Mouse (Mus musculus): ENCODE data around the gene Wipi2. TPM values are rescaled to one million over a fixed set of nuclear protein-coding genes. Genes with fewer than 3 reads are reported as not detected.

Wipi2 gene
- polyA plus RNA-seq, 1 experiment from 2014 or later: 33.4 TPM

DNA sequence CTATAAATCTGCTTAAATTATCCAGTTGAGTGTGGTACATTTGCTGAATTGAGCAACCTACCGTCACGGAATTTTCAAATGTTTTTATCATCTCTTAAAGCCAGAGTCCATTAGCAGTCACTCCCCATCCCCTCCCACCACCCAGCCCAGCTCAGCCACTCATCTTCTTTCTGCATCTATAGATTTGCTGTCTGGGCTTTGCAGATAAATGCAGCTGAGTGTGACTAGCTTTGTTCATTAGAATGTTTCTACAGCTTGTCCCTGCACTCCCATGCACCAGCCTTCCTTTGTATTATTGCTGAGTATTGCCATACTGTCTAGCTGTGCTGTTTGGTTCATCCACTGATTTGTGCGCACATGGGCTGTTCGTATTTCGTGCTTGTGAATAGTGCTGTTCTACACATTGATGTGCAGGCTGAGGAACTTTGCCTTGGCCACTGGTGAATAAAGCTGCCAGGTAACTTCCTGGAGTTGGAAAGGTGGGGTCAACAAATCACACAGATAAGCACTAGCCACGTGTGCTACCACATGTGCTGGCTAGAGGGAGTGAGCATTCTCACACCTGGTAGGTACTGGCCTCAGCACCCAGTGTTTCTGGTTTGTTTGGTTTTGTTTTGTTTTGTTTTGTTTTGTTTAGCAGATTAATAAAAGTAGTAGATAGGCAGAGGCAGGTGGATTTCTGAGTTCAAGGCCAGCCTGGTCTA, 23.4 kb downstream of the Wipi2 start:
- H3K9ac ChIP-seq (ENCODE audit: low read length): no peak overlapping the region
- no peak overlapping the region for H3K27ac ChIP-seq (replicated peaks)
- TF ChIP-seq EP300 (optimal IDR thresholded peaks at IDR 0.05) (no peak), CTCF (IDR thresholded peaks at IDR 0.05; ENCODE audit: low read depth) (no peak)
- peaks cover under 1% of the 10 kb centered on the region; the same call in 1 of the 2 replicates for H3K36me3 ChIP-seq (ENCODE audit: control insufficient read depth, insufficient read depth, low read length)
- 59% methylated on average over 6 of the region's 6 CpGs for WGBS
- peaks cover 2% of the 10 kb centered on the region; the same call in 1 of the 2 replicates for H3K4me1 ChIP-seq (replicated peaks; ENCODE audit: control insufficient read depth, insufficient read depth)
- H3K4me3 ChIP-seq (ENCODE audit: low read depth, low read length): no peak overlapping the region
- ATAC-seq (ENCODE audit: low FRiP score, low TSS enrichment) (peak; percentile 92), DNase-seq (ENCODE audit: low spot score) (peak; percentile 74)
- H3K4me2 ChIP-seq (replicated peaks; ENCODE audit: low read depth): no peak overlapping the region
- H3K9me3 ChIP-seq (ENCODE audit: control insufficient read depth, low read length): no peaks in the 10 kb centered on the region
- H3K27me3 ChIP-seq (ENCODE audit: control insufficient read depth, insufficient read depth, low read length): no peaks in the 10 kb centered on the region

DNA sequence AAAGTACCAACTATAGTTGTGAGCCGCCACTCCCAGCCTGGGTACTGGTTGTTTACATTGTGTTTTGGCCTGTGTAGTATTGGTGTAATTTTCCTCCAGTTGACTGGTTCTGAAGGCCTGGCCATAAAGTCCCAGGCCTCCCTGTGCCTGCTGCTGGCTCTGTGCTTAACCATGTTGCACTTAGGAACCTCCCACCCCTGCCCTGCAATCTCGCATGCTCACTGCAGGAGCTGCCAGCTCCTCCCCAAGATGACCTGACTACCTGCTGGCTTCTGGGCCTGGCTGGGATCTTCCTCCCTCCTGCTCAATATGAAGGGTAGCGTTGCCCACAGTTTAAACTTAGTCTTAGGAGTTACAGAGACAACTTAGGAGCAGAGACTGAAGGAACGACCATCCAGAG, 24.8 kb downstream of the Wipi2 start:
- H3K4me2 ChIP-seq (replicated peaks; ENCODE audit: low read depth): no peak overlapping the region
- TF ChIP-seq EP300 (optimal IDR thresholded peaks at IDR 0.05) (no peak), CTCF (IDR thresholded peaks at IDR 0.05; ENCODE audit: low read depth) (no peak)
- no peak overlapping the region for H3K27ac ChIP-seq (replicated peaks)
- ATAC-seq (ENCODE audit: low FRiP score, low TSS enrichment): no peak
- peaks cover 10% of the 10 kb centered on the region; the same call in 1 of the 2 replicates for H3K36me3 ChIP-seq (ENCODE audit: control insufficient read depth, insufficient read depth, low read length)
- WGBS: 68% methylated on average over 4 of the region's 4 CpGs
- H3K9ac ChIP-seq (ENCODE audit: low read length): no peak overlapping the region
- H3K27me3 ChIP-seq (ENCODE audit: control insufficient read depth, insufficient read depth, low read length): no peaks in the 10 kb centered on the region
- no peak overlapping the region for H3K4me3 ChIP-seq (ENCODE audit: low read depth, low read length)
- H3K9me3 ChIP-seq (ENCODE audit: control insufficient read depth, low read length): no peaks in the 10 kb centered on the region
- H3K4me1 ChIP-seq (replicated peaks; ENCODE audit: control insufficient read depth, insufficient read depth): peaks cover 2% of the 10 kb centered on the region; the same call in 1 of the 2 replicates
- DNase-seq (ENCODE audit: low spot score): no peak

GRCm38 (mm10) chr5:142660656-142661434, 33.3 kb downstream of the Wipi2 start:
- ATAC-seq (ENCODE audit: low FRiP score, low TSS enrichment): no peak
- H3K36me3 ChIP-seq (ENCODE audit: control insufficient read depth, insufficient read depth, low read length): peaks cover 61% of the 10 kb centered on the region

DNA sequence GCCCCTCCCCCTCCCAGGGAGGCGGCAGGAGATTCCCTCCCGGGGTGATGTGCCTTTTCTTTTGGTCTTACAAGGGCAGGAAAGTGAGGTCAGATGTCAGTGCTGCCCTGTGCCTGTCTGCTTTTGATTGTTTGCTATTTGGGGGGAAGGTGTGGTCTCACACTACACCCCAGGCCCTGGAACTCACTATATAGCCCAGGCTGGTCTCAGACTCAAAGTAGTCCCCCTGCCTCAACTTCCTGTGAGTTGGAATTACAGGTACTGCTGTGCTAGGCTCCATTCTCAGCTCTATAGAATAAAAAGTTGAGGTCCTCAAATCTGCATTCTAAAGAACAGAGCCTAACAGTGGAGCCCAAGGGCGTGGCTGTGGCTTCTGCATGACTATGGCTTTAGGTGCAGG, 40.4 kb downstream of the Wipi2 start:
- ATAC-seq (ENCODE audit: low FRiP score, low TSS enrichment) (no peak), DNase-seq (ENCODE audit: low spot score) (no peak)
- H3K36me3 ChIP-seq (ENCODE audit: control insufficient read depth, insufficient read depth, low read length): peaks cover 24% of the 10 kb centered on the region
- WGBS: 52% methylated on average over 3 of the region's 3 CpGs
- no peaks in the 10 kb centered on the region for H3K9me3 ChIP-seq (ENCODE audit: control insufficient read depth, low read length)
- H3K4me2 ChIP-seq (replicated peaks; ENCODE audit: low read depth): no peak overlapping the region
- no peak overlapping the region for H3K27ac ChIP-seq (replicated peaks)
- no peak for TF ChIP-seq EP300 (optimal IDR thresholded peaks at IDR 0.05)
- no peak for TF ChIP-seq CTCF (IDR thresholded peaks at IDR 0.05; ENCODE audit: low read depth)
- no peaks in the 10 kb centered on the region for H3K27me3 ChIP-seq (ENCODE audit: control insufficient read depth, insufficient read depth, low read length)
- H3K4me1 ChIP-seq (replicated peaks; ENCODE audit: control insufficient read depth, insufficient read depth): no peaks in the 10 kb centered on the region
- H3K4me3 ChIP-seq (ENCODE audit: low read depth, low read length): no peak overlapping the region
- no peak overlapping the region for H3K9ac ChIP-seq (ENCODE audit: low read length)

More at GRCm38 (mm10) chr5:142660656-142661434, 33.3 kb downstream of the Wipi2 start:
- Histone ChIP-seq H3K27me3 (ENCODE audit: control insufficient read depth, insufficient read depth, low read length) (no peaks in the 10 kb centered on the region), H3K9ac (ENCODE audit: low read length) (no peak overlapping the region), H3K9me3 (ENCODE audit: control insufficient read depth, low read length) (no peaks in the 10 kb centered on the region), H3K27ac (replicated peaks) (no peak overlapping the region), H3K4me3 (ENCODE audit: low read depth, low read length) (no peak overlapping the region), H3K4me2 (replicated peaks; ENCODE audit: low read depth) (no peak overlapping the region), H3K4me1 (replicated peaks; ENCODE audit: control insufficient read depth, insufficient read depth) (no peaks in the 10 kb centered on the region)
- DNase-seq (ENCODE audit: low spot score): no peak
- WGBS: 90% methylated on average over 7 of the region's 7 CpGs
- TF ChIP-seq EP300 (optimal IDR thresholded peaks at IDR 0.05) (no peak), CTCF (IDR thresholded peaks at IDR 0.05; ENCODE audit: low read depth) (no peak)

DNA sequence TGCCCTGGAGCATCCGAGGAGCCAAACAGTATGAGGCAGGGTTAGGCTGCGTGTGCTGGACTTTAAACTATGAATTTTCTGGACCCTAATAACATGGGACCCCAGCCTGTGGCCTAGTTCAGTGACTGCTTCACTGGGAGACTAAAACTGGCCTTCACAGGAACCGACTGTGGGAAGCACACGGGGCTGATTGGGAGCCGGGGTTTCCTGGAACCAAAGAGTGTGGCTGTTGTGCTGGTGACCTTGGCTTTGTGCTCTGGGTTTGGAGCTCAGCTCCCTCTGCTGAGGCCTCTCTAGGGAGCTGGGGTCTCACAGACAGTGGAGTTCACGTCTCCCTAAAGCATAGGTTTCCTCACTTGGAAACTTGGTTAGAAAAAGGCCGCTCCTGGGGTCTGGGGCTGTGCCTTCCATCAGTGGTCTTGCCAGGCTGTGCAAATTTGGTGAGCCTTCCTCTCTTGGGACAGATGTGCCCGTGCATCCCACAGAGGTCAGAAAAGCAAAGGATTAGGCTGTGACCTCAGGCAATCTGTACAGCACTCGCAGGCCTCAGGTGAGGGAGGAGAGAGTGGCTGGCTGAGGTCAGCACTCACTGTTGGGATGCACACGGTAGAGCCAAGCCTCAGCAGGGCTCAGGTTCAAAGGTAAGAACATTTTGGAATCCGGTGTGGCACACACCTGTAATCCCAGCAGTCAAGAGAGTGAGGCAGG, 41.2 kb downstream of the Wipi2 start:
- Histone ChIP-seq H3K27me3 (ENCODE audit: control insufficient read depth, insufficient read depth, low read length) (no peaks in the 10 kb centered on the region), H3K9me3 (ENCODE audit: control insufficient read depth, low read length) (no peaks in the 10 kb centered on the region), H3K27ac (replicated peaks) (no peak overlapping the region), H3K4me1 (replicated peaks; ENCODE audit: control insufficient read depth, insufficient read depth) (no peaks in the 10 kb centered on the region), H3K36me3 (ENCODE audit: control insufficient read depth, insufficient read depth, low read length) (peaks cover 23% of the 10 kb centered on the region), H3K4me3 (ENCODE audit: low read depth, low read length) (no peak overlapping the region), H3K9ac (ENCODE audit: low read length) (no peak overlapping the region), H3K4me2 (replicated peaks; ENCODE audit: low read depth) (no peak overlapping the region)
- no peak for ATAC-seq (ENCODE audit: low FRiP score, low TSS enrichment)
- TF ChIP-seq EP300 (optimal IDR thresholded peaks at IDR 0.05) (no peak), CTCF (IDR thresholded peaks at IDR 0.05; ENCODE audit: low read depth) (no peak)
- no peak for DNase-seq (ENCODE audit: low spot score)
- WGBS: 86% methylated on average over 11 of the region's 11 CpGs

Data from stomach, postnatal 0 days (tissue).